Mouse (Mus musculus) embryo, embryonic 10 days (tissue): ENCODE measurements around the gene Exoc8.

Experiments used
- DNase-seq: peaks from one replicate; pipeline ENCODE4 v3.0.0-alpha.2; 2015; ENCODE audit warnings: low spot score

The Exoc8 gene

GRCm38 (mm10) chr8:124905482-124905881 lies 8.0 kb upstream of the Exoc8 start:
- no peak for DNase-seq

- no peak for DNase-seq
These were observed 5.7 kb upstream of the Exoc8 start for GRCm38 (mm10) chr8:124903198-124903597.

- DNase-seq = no peak
These were observed 873 bp upstream of the Exoc8 start for GRCm38 (mm10) chr8:124898251-124898905.

GRCm38 (mm10) chr8:124896632-124897385 lies 696 bp downstream of the Exoc8 start:
- peak; percentile 85 for DNase-seq

- DNase-seq = no peak
These were observed 1.4 kb downstream of the Exoc8 start for GRCm38 (mm10) chr8:124896010-124896631.

- DNase-seq = peak; percentile 21
These were observed 4.9 kb downstream of the Exoc8 start for GRCm38 (mm10) chr8:124892596-124892995.

GRCm38 (mm10) chr8:124888385-124888784 lies 9.1 kb downstream of the Exoc8 start:
- DNase-seq = no peak

GRCm38 (mm10) chr8:124878946-124879526 lies 18.5 kb downstream of the Exoc8 start:
- no peak for DNase-seq

GRCm38 (mm10) chr8:124878141-124878540 lies 19.4 kb downstream of the Exoc8 start:
- no peak for DNase-seq

GRCm38 (mm10) chr8:124872690-124873089 lies 24.8 kb downstream of the Exoc8 start:
- no peak for DNase-seq

- no peak for DNase-seq
These were observed 25.4 kb downstream of the Exoc8 start for GRCm38 (mm10) chr8:124872081-124872480.

GRCm38 (mm10) chr8:124871474-124871873 lies 26.0 kb downstream of the Exoc8 start:
- no peak for DNase-seq

GRCm38 (mm10) chr8:124869708-124870107 lies 27.8 kb downstream of the Exoc8 start:
- DNase-seq = no peak

- DNase-seq = no peak
These were observed 30.4 kb downstream of the Exoc8 start for GRCm38 (mm10) chr8:124867126-124867525.

- no peak for DNase-seq
These were observed 30.8 kb downstream of the Exoc8 start for GRCm38 (mm10) chr8:124866669-124867068.

- DNase-seq = peak; percentile 39
These were observed 33.8 kb downstream of the Exoc8 start for GRCm38 (mm10) chr8:124863729-124864128.

GRCm38 (mm10) chr8:124863163-124863677 lies 34.3 kb downstream of the Exoc8 start:
- DNase-seq = peak; percentile 66

- peak; percentile 95 for DNase-seq
These were observed 35.0 kb downstream of the Exoc8 start, which contains the start of the genes Gnpat and 2810004N23Rik for GRCm38 (mm10) chr8:124862321-124863162. TSS of gene Gnpat (plus strand) at chr8:124863033. TSS of gene 2810004N23Rik (minus strand) at chr8:124863120.

GRCm38 (mm10) chr8:124860188-124860587 lies 37.3 kb downstream of the Exoc8 start:
- no peak for DNase-seq

- peak; percentile 34 for DNase-seq
These were observed 38.0 kb downstream of the Exoc8 start for GRCm38 (mm10) chr8:124859466-124859865.

GRCm38 (mm10) chr8:124853511-124853910 lies 44.0 kb downstream of the Exoc8 start:
- no peak for DNase-seq
